Mouse (Mus musculus): ENCODE measurements around the gene Zfp385b.

Zfp385b gene

GRCm38 (mm10) chr2:77515654-77516053, 303.8 kb downstream of the Zfp385b start:
- DNase-seq (ENCODE audit: low spot score): no peak

DNA sequence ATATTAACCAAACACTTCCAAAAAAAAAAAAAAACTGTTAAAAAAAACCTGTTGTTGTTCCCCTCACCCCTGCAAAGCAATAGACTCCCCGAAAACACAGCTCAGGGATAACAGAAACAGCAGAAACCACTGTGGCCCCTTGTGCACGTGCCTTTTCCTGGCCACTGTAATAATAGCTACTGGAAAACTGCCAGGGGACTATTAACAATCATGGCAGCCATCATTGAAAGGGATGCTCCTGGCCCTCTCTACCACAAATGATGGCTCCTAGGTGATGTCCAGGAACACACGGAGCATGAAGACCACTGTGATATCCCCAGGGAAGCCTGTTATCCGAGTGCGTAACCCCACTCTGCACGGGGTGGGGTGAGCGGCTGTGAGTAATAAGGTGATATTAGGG, 304.4 kb downstream of the Zfp385b start:
- DNase-seq (ENCODE audit: low spot score): no peak

DNA sequence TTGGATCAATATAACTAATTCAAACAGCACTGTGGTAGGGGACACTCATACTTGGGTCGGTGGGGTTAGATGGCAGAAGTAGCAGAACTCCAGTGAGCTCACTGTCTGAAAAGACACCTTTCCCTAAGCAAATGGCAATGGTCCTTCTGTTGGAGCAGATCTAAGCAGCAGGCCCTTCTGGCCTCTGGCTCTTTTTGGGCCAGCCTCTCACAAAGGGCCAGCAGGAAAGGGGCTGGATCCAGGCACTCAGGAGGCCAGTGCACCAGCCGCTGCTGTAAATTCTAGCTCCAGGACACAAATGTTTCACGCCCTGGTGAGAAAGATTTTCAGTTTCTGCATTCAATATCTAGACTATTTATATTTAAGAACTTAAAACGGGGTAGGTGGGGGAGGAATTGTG, 305.0 kb downstream of the Zfp385b start:
- no peak for DNase-seq (ENCODE audit: low spot score)

DNA sequence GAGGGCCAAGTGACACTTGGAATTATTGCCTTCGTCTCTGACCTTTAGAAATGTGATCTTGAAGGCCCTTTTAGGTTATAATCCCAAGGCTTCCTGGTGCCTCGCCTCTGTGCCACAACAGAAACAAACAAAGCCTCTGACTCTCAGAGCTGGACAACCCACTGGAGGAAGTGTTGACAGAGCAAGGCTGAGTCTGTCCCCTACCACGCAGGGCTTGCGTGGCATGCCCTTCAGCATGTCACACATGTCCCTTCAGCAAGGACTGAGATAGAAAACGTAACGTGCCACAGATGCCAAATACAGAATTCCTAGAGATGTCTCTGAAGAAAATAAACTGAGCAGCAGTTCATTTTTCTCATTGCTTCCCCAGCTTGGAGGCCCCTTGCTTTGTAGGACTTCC, 310.7 kb downstream of the Zfp385b start:
- DNase-seq (ENCODE audit: low spot score): no peak

DNA sequence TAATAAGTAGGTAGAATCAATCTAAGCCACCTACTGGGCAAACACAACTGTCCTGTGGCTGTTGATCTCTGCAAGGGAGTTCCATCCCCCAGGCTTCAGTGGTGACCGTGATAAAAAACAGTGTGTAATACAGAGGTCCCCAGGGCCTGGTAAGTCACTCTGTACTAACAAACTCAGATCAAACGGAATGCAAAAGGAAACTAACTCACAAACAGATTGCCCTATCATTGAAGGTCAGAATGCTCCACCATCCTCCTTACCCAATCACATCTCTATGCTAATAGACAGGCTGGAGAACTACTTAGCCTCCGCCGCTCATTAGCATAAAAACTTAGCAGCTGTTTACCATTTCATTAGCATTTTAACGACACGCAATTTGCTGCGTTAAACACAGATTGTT, 313.1 kb downstream of the Zfp385b start:
- no peak for DNase-seq (ENCODE audit: low spot score)

GRCm38 (mm10) chr2:77505614-77506013, 313.8 kb downstream of the Zfp385b start:
- DNase-seq (ENCODE audit: low spot score): no peak

DNA sequence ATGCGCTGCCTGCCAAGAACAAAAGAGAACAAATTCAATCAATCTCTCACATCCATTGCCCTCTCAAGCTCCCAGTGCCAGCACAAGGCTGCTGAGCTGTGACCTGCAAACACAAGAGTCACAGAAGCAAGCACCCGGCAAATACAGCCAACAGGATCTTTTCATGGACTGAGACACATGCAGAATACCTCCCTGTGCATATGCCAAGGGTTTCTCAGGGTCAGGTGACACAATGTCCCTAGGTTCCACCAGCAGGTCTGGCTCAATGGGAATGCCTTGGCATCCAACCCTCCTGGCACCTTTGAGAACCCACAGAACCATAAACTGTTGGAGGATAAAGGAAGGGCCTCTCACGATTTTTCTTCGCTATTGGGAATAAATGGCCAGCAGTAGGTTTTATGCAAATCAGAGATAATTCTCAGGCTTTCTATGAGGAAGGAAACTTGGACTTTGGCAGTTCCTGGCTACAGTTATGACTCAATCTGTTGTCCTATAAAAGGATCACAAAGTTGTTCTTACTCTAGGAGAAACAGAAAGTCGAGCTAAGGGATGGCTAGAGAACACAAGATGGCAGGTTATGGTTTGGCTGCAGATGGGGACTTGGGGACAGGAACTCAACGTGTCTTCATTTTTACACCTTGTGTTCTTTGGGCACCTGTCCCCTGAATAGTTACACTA, 315.6 kb downstream of the Zfp385b start:
- no peak for DNase-seq (ENCODE audit: low spot score)

DNA sequence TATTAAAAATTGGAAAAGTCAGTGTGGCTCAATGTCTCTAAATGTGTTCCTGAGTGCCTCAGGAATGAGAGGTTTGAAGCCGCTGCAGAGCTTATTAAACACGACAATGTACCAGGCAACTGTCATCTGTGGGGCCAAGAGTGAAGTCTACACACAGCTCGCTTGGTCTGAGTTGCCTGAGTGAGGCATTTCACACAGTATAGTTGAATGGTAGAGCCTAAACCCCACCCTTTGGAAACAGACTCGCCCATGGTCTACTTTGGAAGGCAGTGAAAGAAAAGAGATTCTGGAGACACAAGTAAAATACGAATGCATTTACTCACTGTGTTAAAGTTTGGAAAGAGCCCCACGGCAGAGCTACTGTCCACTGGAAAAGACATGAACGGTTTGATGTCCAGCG, 316.2 kb downstream of the Zfp385b start:
- DNase-seq (ENCODE audit: low spot score): no peak

GRCm38 (mm10) chr2:77502458-77502857, 317.0 kb downstream of the Zfp385b start:
- DNase-seq (ENCODE audit: low spot score): no peak

GRCm38 (mm10) chr2:77500480-77500879, 319.0 kb downstream of the Zfp385b start:
- DNase-seq (ENCODE audit: low spot score): no peak

- no peak for DNase-seq (ENCODE audit: low spot score)
Measured at GRCm38 (mm10) chr2:77498379-77498778, 321.1 kb downstream of the Zfp385b start.

DNA sequence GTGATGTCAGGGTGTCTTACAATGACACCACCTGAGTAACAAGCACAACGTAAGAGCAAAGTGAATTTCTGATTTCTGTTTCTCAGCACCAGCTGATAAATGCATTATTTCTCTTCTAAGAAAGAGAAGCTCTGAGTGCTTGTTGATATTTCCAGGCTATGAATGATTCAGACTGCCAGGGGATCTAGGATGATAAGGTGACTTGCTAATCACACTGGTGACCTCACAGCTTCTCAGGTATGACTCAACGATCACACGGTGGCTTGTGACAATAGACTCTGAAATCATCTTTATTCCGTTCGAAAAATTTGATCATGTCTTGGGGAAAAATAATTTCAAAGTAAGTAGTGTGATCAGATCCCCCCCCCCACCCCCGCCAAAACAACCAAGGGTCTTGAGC, 321.5 kb downstream of the Zfp385b start:
- no peak for DNase-seq (ENCODE audit: low spot score)

GRCm38 (mm10) chr2:77496071-77496470, 323.4 kb downstream of the Zfp385b start:
- DNase-seq (ENCODE audit: low spot score): no peak

GRCm38 (mm10) chr2:77495344-77495743, 324.1 kb downstream of the Zfp385b start:
- DNase-seq (ENCODE audit: low spot score): no peak

DNA sequence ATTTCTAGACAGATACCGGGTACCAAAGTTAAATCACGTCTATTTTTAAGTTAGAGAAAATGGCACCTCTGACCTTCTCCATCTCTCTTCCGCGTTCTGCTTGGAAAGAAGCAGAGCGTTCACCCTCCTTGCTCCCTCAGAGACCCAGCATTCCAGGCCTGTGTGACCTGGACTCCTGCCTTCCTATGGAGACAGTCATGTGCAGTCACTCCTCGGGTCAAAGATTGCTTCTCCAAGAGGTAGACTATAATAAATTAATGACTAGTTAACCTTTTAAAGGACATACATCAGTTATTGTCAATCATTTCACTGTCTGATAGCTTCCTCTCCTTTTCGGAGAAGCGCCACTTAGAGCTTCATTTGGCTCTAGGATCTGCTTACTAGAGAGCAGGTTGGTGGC, 325.7 kb downstream of the Zfp385b start:
- DNase-seq (ENCODE audit: low spot score): no peak

DNA sequence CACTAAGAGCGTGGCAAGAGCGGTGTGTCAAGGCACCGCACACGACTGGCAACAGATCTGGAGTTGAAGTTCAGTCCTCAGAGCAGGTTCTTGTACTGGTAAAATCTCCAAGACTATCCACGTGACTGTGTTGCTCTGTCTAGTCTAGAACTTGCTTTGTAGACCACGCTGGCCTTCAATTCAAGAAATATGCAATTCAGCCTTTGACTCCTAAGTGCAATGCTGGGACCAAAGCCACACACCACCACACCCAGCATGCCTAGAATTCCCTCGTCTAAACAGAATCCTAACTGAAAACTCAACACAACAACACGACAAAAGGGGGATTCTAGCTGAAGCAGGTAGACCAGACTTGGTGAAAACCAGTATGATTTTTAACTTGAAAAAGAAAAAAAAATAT, 332.3 kb downstream of the Zfp385b start:
- DNase-seq (ENCODE audit: low spot score): no peak

- no peak for DNase-seq (ENCODE audit: low spot score)
Measured at GRCm38 (mm10) chr2:77481274-77481673, 338.2 kb downstream of the Zfp385b start.

- DNase-seq (ENCODE audit: low spot score): no peak
Measured at GRCm38 (mm10) chr2:77477536-77477935, 341.9 kb downstream of the Zfp385b start.

DNA sequence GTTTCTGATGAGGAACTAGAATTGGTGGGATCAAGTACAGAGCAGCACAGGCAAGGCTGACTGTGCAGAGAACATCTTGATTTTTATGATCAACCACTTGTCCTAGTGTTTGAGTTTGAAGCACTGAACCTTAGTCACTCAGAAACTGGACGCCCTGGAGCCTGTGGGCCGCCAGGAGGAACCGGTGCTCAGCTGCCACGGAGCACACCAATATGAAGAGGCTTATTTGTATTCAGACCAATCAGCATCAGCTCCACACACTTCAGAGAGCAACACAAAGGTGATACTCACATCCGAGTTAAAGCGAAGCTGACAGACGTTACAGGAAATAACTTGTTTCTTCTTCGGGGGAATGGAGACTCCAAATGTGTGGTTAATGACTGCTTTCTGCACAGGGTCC, 343.0 kb downstream of the Zfp385b start:
- DNase-seq (ENCODE audit: low spot score): no peak

- no peak for DNase-seq (ENCODE audit: low spot score)
Measured at GRCm38 (mm10) chr2:77472254-77472837, 347.1 kb downstream of the Zfp385b start.

DNA sequence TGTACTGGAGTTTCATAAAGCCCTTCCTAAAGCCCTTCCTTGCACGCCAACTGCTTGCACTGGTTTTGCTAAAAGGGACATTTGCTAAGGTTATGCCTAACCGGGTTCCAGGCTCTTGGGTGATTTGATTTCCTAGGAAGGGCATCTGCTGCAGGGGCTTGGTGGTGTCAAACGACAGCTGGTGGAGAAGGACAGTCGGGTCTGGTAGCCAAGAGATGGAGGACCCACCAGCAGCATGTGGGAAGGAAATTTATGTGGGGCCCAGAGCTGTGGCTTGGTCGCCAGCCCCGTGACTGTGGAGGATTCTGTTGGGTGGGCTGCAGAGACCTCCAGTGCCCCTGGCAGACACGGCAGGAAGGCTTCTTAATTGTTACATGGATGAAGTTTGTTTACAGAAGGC, 348.7 kb downstream of the Zfp385b start:
- no peak for DNase-seq (ENCODE audit: low spot score)

- no peak for DNase-seq (ENCODE audit: low spot score)
Measured at GRCm38 (mm10) chr2:77461413-77461812, 358.0 kb downstream of the Zfp385b start.

GRCm38 (mm10) chr2:77460011-77460410, 359.4 kb downstream of the Zfp385b start:
- no peak for DNase-seq (ENCODE audit: low spot score)

- DNase-seq (ENCODE audit: low spot score): no peak
Measured at GRCm38 (mm10) chr2:77458431-77458830, 361.0 kb downstream of the Zfp385b start.
